Mouse (Mus musculus) spleen, adult 2 months (tissue): ENCODE data around the gene Actl11. TPM values are rescaled to one million over a fixed set of nuclear protein-coding genes. Genes with fewer than 3 reads are reported as not detected.

Experiments used
- DNase-seq, 2 experiments: peaks; one replicate each; pipeline versions ENCODE4 v3.0.0 to v3.0.0-alpha.2; 2012 to 2021; ENCODE audit warnings: low spot score in 2 of 2, low read depth in 1 of 2
- H3K27ac ChIP-seq: fragments of 200-500 bp; 2 replicates; pipeline ENCODE4 v1.5.1; 2012; ENCODE audit warnings: low read length, inconsistent platforms; ENCODE audit not compliant: insufficient read depth
- H3K27me3 ChIP-seq: fragments of 200-500 bp; 2 replicates; pipeline ENCODE4 v1.6.1; 2012; ENCODE audit warnings: mild to moderate bottlenecking, moderate library complexity, low read length, inconsistent platforms; ENCODE audit not compliant: control insufficient read depth, insufficient read depth
- H3K36me3 ChIP-seq: fragments of 200-500 bp; 2 replicates; pipeline ENCODE4 v1.6.1; 2012; ENCODE audit warnings: mild to moderate bottlenecking, low read length, inconsistent platforms; ENCODE audit not compliant: control insufficient read depth, insufficient read depth
- H3K4me1 ChIP-seq: fragments of 200-500 bp; 2 replicates; pipeline ENCODE4 v1.6.1; 2011; ENCODE audit warnings: inconsistent platforms; ENCODE audit not compliant: control insufficient read depth, insufficient read depth, insufficient read length
- H3K4me3 ChIP-seq: fragments of 200-500 bp; 2 replicates; pipeline ENCODE4 v1.5.1; 2011; ENCODE audit warnings: mild to moderate bottlenecking, inconsistent platforms; ENCODE audit not compliant: insufficient read depth, insufficient read length; ENCODE audit errors: extremely low read depth
- CTCF ChIP-seq: fragments of 200-500 bp; IDR thresholded peaks from 2 replicates; pipeline ENCODE4 v1.5.1; 2011; ENCODE audit warnings: mild to moderate bottlenecking, inconsistent platforms; ENCODE audit not compliant: insufficient read depth, insufficient read length, insufficient replicate concordance; ENCODE audit errors: extremely low read depth
- POLR2A ChIP-seq: fragments of 200-500 bp; IDR thresholded peaks from 2 replicates; pipeline ENCODE4 v1.6.1; 2011; ENCODE audit warnings: low read depth, low read length, inconsistent platforms
- WGBS: fragments of 180-500 bp; shearing (Covaris S2); methylation state at CpG from one replicate; pipeline ENCODE4 v1.1.7; 2018; 5-methylcytosine and 5-hydroxymethylcytosine counted together
- polyA plus RNA-seq: library from polyadenylated mRNA; depleted of rRNA; stranded (reverse); fragments of >200 nt; gene quantifications from 2 replicates; pipeline ENCODE4 v1.2.3, GENCODE M21; 2012

Gene Actl11
- polyA plus RNA-seq, 1 experiment = not detected

DNA sequence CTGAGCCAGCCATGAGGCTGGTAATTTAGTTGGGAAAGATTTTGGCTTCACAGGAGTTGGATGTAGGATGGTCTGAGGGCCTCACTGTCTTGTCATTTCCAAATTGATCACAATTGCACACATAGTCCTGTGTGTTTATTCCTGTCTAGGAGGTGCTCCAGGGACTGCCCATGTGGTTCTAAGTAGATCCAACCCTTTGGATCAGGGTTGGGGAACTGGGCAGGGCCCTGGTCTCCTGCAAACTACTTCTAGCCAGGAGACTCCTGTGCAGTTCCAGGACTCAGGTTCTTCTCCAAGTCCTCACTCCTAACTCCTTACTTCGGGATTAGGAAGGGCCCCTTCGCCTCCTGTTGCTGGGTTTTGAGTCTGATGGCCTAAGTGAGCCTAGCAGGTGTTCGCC is 7.1 kb downstream of the Actl11 start, which contains the start of gene Camkv:
TSS of gene Camkv (plus strand) at position 301 of the 400 bp plus-strand sequence.
- TF ChIP-seq CTCF (no peak), POLR2A (no peak)
- H3K4me1 ChIP-seq = peaks cover 6% of the 10 kb centered on the region; the same call in 1 of the 2 replicates
- H3K27me3 ChIP-seq = peaks cover 11% of the 10 kb centered on the region
- H3K27ac ChIP-seq = no peak within 1 kb of the TSS
- DNase-seq = no peak
- H3K4me3 ChIP-seq = peak within 1 kb of the TSS; percentile 28; the same call in 1 of the 2 replicates
- 26% methylated on average over 3 of the region's 3 CpGs for WGBS
- H3K36me3 ChIP-seq = no peaks in the 10 kb centered on the region

DNA sequence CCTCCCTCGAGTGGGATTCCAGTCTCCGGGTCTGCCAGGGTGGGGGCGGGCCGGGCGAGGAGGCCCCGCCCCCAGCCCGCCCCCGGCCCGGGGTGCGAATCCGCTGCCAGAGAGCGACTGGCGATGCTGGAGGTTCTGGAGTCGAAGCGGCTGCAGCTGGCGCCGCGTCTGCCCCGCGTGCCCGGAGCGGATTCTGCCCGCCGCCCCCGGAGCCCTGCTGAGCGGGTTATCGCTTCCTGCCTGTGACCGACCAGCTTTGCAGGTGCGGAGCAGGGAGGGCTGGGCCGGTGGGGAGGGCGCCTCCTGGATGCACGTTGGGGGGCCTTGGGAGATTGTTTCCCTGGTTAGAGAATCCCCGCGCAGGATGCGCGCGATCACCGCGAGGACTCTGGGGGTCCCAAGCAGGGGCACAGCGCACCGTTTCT is 7.5 kb downstream of the Actl11 start:
- peak overlapping the region; percentile 28; the same call in 1 of the 2 replicates for H3K4me3 ChIP-seq
- DNase-seq = peak in 1 of 2 experiments; percentile 20
- WGBS = 1% methylated on average over 30 of the region's 41 CpGs
- peaks cover 6% of the 10 kb centered on the region; the same call in 1 of the 2 replicates for H3K4me1 ChIP-seq
- TF ChIP-seq POLR2A = no peak
- no peak for TF ChIP-seq CTCF
- no peaks in the 10 kb centered on the region for H3K36me3 ChIP-seq
- H3K27me3 ChIP-seq = peaks cover 11% of the 10 kb centered on the region
- H3K27ac ChIP-seq = no peak overlapping the region

DNA sequence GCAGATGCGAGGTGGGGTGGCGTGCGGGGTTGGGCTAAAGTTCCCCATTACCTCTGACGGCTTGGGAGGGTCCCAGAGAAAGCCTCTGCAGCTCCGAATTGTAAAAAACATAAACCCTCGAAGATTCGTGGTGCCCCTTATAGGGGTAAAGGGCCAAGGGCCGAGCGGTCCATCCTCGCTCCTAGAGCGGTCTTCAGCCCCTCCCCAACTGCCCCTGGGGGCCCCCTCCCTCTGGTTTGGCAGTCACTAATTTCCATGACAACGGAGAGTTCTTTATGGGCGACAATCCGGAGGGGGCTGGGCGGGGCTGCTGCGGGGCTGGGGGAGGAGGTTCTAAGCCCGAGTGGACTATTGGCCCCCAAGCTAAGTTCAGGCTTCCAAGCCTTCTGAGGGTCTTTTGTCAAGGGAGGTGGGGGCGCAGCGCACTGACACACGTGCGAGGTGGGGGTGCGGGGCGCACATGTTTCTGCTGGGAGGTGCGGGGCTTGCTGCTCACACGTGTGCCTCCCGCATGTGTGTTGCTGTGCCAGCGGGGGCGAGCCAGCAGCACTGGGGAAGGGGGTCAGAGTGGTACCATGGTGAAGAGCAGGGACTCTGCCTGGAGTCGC is 8.1 kb downstream of the Actl11 start:
- peak overlapping the region; percentile 28; the same call in 1 of the 2 replicates for H3K4me3 ChIP-seq
- H3K4me1 ChIP-seq = peaks cover 6% of the 10 kb centered on the region; the same call in 1 of the 2 replicates
- TF ChIP-seq POLR2A (no peak), CTCF (no peak)
- 13% methylated on average over 29 of the region's 29 CpGs for WGBS
- H3K27ac ChIP-seq = no peak overlapping the region
- DNase-seq = no peak
- H3K36me3 ChIP-seq = no peaks in the 10 kb centered on the region
- H3K27me3 ChIP-seq = peaks cover 11% of the 10 kb centered on the region

DNA sequence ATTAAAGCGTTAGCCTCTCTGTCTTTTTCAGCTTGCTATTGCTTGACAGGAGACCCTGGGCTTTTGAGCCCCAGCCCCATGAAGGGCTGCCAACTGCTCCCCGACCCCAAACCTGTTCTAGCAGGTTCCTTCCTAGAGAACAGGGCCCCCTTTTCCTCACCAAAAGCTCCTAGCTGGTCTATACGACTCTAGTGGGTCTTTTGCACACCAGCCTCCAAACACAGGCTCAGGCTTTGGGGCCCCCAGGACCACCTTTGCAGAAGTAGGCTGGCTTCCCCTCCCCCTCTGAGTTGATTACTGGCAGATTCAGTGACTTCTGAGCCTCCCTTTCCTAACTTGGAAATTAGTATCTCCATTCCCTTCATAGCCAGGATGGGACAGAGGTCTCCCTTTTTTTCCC is 8.6 kb downstream of the Actl11 start:
- H3K4me1 ChIP-seq = peaks cover 6% of the 10 kb centered on the region; the same call in 1 of the 2 replicates
- 61% methylated on average over 3 of the region's 3 CpGs for WGBS
- no peaks in the 10 kb centered on the region for H3K36me3 ChIP-seq
- no peak overlapping the region for H3K4me3 ChIP-seq
- no peak for TF ChIP-seq POLR2A
- TF ChIP-seq CTCF = no peak
- no peak overlapping the region for H3K27ac ChIP-seq
- H3K27me3 ChIP-seq = peaks cover 11% of the 10 kb centered on the region
- DNase-seq = no peak

DNA sequence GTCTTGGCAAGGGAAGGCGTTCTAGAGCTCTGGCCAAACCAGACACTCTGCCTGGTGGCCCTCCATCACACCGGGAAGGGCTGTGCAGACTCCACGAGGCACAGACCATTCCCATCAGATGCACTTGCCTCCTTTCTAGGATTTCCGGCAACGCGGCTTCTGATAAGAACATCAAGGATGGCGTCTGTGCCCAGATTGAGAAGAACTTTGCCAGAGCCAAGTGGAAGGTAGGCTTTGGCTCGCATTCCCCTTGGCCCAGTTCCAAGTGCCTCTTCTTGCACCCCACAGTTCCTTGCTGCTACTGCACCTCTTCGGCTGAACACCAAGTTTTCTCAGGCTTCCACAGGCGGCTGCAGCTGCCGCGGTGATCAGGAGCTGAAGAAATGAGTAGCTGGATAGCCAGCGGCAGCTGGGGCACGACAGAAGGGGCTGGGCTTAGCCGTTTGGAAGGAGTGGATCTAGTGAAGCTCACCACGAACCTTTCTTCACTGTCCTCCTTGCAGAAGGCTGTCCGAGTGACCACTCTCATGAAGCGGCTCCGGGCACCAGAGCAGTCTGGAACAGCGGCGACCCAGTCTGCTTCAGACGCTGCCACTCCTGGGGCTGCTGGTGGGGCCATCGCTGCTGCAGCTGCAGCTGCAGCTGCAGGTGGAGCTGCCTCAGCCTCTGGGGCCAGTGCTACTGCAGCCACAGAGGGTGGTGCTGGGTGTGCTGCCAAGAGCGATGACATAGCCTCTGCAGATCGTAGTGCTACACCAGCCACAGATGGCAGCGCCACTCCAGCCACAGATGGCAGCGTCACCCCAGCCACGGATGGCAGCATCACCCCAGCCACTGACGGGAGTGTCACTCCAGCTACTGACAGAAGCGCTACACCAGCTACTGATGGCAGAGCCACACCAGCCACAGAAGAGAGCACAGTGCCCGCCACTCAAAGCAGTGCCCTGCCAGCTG is 19.2 kb downstream of the Actl11 start:
- Histone ChIP-seq H3K36me3 (no peaks in the 10 kb centered on the region), H3K27ac (no peak overlapping the region), H3K4me1 (no peaks in the 10 kb centered on the region; the same call in 1 of the 2 replicates), H3K4me3 (no peak overlapping the region), H3K27me3 (no peaks in the 10 kb centered on the region)
- 87% methylated on average over 31 of the region's 31 CpGs for WGBS
- DNase-seq = no peak
- TF ChIP-seq CTCF (no peak), POLR2A (no peak)

DNA sequence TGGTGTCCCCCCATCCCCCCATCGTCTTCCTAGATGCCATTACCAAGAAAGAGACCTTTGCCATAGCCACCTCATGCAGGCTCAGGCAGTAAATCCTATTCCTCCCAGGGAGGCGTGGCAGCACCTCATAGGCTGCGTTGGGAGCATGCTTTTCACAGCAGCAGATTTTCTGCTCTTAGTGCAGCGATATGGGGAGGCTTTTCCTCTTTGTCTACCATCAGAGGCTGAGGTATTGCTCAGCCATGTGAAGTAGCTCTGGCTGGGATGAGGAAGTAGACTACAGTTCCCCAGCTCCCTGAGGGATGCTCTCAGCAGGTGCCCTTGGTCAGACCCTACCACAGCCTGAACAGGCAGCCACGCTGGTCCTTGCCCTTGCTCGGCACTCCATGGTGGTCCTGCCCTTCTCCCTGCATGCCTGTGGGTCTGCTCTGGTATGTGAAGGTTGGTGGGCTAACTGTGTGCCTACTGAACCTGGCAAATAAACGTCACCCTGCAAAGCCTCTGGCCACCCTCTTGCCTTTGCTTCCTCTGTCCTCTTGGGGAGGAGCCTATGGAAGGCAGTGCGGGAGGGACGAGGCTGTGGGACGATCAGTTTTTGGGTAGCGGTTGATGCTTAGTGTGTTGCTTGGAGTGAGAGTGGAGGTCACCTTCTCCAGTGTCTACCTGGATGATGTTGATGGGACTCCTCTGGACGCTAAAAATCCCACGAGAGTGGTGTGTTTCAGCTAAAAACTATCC is 21.1 kb downstream of the Actl11 start:
- DNase-seq = no peak
- no peaks in the 10 kb centered on the region for H3K27me3 ChIP-seq
- no peaks in the 10 kb centered on the region for H3K36me3 ChIP-seq
- H3K4me1 ChIP-seq = no peaks in the 10 kb centered on the region; the same call in 1 of the 2 replicates
- H3K4me3 ChIP-seq = no peak overlapping the region
- no peak overlapping the region for H3K27ac ChIP-seq
- 69% methylated on average over 13 of the region's 13 CpGs for WGBS
- TF ChIP-seq POLR2A (no peak), CTCF (no peak)
